8 mouse cellular contexts compared by ENCODE assay signal in the genomic region with DNA sequence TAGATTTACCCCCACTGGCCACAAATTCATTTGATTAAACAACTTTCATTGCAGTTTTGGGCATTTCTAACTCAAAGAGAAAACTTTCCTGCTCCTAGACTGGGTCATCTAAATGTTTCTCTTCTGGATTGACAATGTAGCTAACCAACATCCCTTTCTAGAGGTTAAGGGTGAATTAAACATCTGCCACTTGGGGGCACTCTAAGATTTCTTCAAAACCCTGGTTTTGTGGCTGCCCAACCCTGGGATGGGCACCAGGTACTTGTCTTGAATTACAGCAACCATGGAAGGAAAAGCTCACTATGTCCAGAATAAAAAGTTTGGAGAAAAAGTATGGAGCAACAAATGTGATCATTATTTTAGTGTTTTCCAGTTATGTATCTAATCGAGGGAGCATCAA. TPM values are rescaled to one million over a fixed set of nuclear protein-coding genes. Genes with fewer than 3 reads are reported as not detected.
DNase-seq lines count a peak whose midpoint lies in the region; TF ChIP-seq lines count a peak whose summit lies in the region.
"Had no signal": no experiment of that assay in that cellular context is flagged by ENCODE, and none has a peak within 500 bp of the region (broad histone marks: within the 10 kb centered on the region; RNA-seq: fewer than 3 reads in every experiment).

No protein-coding gene starts in this region.

- no peak for DNase-seq in left cerebral cortex, adult 2 months (ENCODE audit: extremely low spot score in 1 of 2, low spot score in 2 of 2)
- DNase-seq in left cerebral cortex, postnatal 14 days (ENCODE audit: low spot score in 2 of 2) = no peak
- DNase-seq in NIH3T3 (ENCODE audit: low read depth) = peak; percentile 42
- peak; percentile 73 to 74 for DNase-seq in cerebellum, postnatal 10 days
- peak; percentile 8 to 18 for DNase-seq in kidney, postnatal 4 days
- DNase-seq in right cerebral cortex, postnatal 10 days (ENCODE audit: low spot score in 2 of 2) = no peak
- DNase-seq in urinary bladder, adult 2 months (ENCODE audit: low spot score) = no peak

- no peak overlapping the region for H3K4me3 ChIP-seq in left cerebral cortex, adult 2 months
- H3K4me3 ChIP-seq: embryonic facial prominence, embryonic 13.5 days had no signal

- intact Hi-C loops in left cerebral cortex, adult 2 months (cut with DNase I) = loop anchor here (5.0 kb wide), 1 partner anchor 1283 kb away; no protein-coding TSS in a partner anchor
- intact Hi-C loops in left cerebral cortex, postnatal 14 days (cut with DNase I) = no loop called here

- peak; percentile 58 for TF ChIP-seq CTCF in left cerebral cortex, adult 2 months (IDR thresholded peaks at IDR 0.05)

- no peak overlapping the region for H3K27ac ChIP-seq in left cerebral cortex, adult 2 months
- H3K27ac ChIP-seq: embryonic facial prominence, embryonic 13.5 days had no signal

RNA-seq across cellular contexts. Expression of gene Cdh6, which starts 39.4 kb away (rescaled TPM):
- 10 to 100 TPM; 21.3 to 25.3 TPM for total RNA-seq in left cerebral cortex, adult 2 months (2021)
- 10 to 100 TPM; 31.3 to 36.9 TPM for total RNA-seq in left cerebral cortex, postnatal 14 days (2021)
- polyA plus RNA-seq in urinary bladder, adult 2 months (2012; rRNA removed) = 0.73 and 1.5 TPM in 2 replicates

Comparison
In these comparisons a context has a peak if more than half of its experiments do, and no peak if none do; other contexts are left out.
1. DNase-seq: peak in NIH3T3 (single experiment), cerebellum, postnatal 10 days (2 of 2) and kidney, postnatal 4 days (2 of 2); none in left cerebral cortex, adult 2 months (0 of 2), left cerebral cortex, postnatal 14 days (0 of 2), right cerebral cortex, postnatal 10 days (0 of 2) and urinary bladder, adult 2 months (single experiment).